Mouse (Mus musculus): ENCODE data around the gene Parva. TPM values are rescaled to one million over a fixed set of nuclear protein-coding genes. Genes with fewer than 3 reads are reported as not detected.

The Parva gene
- polyA plus RNA-seq, 1 experiment from 2014 or later = 47.2 TPM

DNA sequence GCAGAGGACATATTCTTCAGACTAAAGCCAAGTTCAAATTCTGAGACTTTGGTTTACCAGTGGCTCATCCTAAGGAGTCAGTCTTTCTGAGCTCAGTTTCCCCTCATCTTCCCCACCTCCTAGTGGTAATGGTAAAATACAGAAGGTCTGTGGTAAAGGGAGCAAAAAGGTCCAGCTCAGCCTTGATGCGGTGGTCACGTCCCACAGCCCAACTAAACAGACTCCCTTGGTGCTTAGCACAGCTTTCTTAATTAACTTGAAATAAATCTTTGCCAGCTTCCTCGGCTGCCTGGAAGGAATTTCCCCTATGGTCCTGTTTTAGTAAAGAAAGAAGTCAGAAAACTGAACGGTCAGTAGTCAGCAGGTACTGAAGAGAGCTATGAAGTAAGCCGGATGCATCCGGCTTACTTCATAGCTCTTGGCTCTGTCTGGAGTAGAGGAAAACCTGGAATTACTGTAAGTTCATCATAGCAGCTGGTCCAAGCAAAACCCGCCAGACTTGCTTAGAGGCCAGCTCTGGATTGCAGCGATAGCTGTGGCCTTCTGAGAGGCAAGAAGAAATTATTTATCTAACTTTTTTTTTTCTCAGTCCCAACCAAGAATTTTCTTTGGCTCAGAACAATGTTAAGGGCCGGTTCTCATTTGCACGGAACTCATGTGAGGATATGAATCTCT is 176.3 kb downstream of the Parva start:
- Histone ChIP-seq H3K4me1 (replicated peaks; ENCODE audit: control insufficient read depth, insufficient read depth, low read length) (no peaks in the 10 kb centered on the region), H3K27ac (ENCODE audit: low read depth, low read length) (no peak overlapping the region), H3K27me3 (ENCODE audit: control insufficient read depth, insufficient read depth, low read length) (no peaks in the 10 kb centered on the region), H3K9ac (ENCODE audit: low read depth, low read length) (no peak overlapping the region), H3K4me3 (ENCODE audit: low read depth, low read length) (no peak overlapping the region), H3K4me2 (replicated peaks; ENCODE audit: low read depth, low read length) (no peak overlapping the region), H3K9me3 (ENCODE audit: control insufficient read depth, low read length) (no peaks in the 10 kb centered on the region), H3K36me3 (ENCODE audit: control insufficient read depth, insufficient read depth, low read length) (no peaks in the 10 kb centered on the region)
- DNase-seq (ENCODE audit: low spot score) (no peak), ATAC-seq (ENCODE audit: low FRiP score) (no peak)
- WGBS = 88% methylated on average over 10 of the region's 10 CpGs

DNA sequence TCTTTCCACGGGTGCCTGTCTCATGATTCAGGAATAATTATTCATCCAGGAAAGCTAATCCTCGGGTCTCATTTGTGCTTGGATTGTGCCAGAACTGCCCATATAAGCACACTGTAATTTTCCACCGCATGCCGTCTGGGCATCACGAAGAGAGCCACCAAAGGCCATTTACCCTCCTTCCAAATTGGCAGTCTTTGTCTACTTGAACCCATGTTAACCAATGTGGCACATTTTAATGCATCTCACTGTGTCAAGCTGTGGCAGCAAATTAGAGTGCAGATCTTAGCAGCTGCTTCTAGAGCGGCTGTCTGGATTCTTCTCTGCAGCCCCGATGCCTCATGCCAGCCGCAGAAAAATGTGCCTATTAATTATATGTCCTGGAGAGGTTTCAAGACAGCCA is 176.9 kb downstream of the Parva start:
- no peak for DNase-seq (ENCODE audit: low spot score)
- WGBS = 87% methylated on average over 8 of the region's 8 CpGs

DNA sequence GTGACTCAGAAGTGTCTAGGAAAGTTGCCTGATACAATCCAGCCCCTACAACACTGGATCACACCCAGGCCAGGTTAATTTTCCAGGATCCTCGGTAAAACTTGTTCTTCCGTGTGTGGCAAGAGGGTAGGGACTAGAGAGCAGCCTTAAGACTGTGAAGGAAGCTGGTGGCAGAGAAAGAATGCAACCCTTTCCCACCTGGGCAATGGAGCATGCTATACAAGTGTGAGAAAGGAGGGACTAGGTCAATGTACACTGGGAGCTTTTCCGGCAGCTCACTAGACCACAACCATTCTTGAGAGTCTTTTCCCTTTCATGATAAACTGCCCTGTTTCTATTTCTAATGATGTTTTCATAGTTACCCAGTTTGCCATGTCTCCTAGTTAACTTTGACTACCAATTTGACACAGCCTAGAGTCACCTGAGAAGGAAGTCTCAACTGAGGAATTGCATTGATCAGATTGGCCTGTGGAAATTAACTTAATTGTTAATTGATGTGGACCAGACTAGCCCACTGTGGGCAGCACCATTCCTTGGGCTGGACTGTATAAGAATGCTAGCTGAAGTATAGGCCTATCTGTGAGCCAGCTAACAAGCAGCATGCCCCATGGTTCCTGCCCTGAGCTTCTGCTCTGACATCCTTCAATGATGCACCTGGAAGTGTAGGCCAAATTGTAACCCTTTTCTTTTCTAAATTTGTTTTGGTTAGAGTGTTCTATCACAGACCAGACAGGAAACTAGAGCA is 186.9 kb downstream of the Parva start:
- H3K4me3 ChIP-seq (ENCODE audit: low read depth, low read length) = no peak overlapping the region
- no peaks in the 10 kb centered on the region for H3K27me3 ChIP-seq (ENCODE audit: control insufficient read depth, insufficient read depth, low read length)
- no peak overlapping the region for H3K9ac ChIP-seq (ENCODE audit: low read depth, low read length)
- no peaks in the 10 kb centered on the region for H3K4me1 ChIP-seq (replicated peaks; ENCODE audit: control insufficient read depth, insufficient read depth, low read length)
- no peak overlapping the region for H3K27ac ChIP-seq (ENCODE audit: low read depth, low read length)
- no peaks in the 10 kb centered on the region for H3K36me3 ChIP-seq (ENCODE audit: control insufficient read depth, insufficient read depth, low read length)
- DNase-seq (ENCODE audit: low spot score) (no peak), ATAC-seq (ENCODE audit: low FRiP score) (no peak)
- 87% methylated on average over 3 of the region's 3 CpGs for whole genome bisulfite sequencing
- H3K4me2 ChIP-seq (replicated peaks; ENCODE audit: low read depth, low read length) = no peak overlapping the region
- H3K9me3 ChIP-seq (ENCODE audit: control insufficient read depth, low read length) = no peaks in the 10 kb centered on the region

More for the DNA sequence above, 176.9 kb downstream of the Parva start:
- H3K4me1 ChIP-seq (replicated peaks; ENCODE audit: control insufficient read depth, insufficient read depth, low read length) = no peaks in the 10 kb centered on the region
- no peak overlapping the region for H3K9ac ChIP-seq (ENCODE audit: low read depth, low read length)
- ATAC-seq (ENCODE audit: low FRiP score) = no peak
- no peak overlapping the region for H3K4me3 ChIP-seq (ENCODE audit: low read depth, low read length)
- H3K9me3 ChIP-seq (ENCODE audit: control insufficient read depth, low read length) = no peaks in the 10 kb centered on the region
- H3K4me2 ChIP-seq (replicated peaks; ENCODE audit: low read depth, low read length) = no peak overlapping the region
- no peaks in the 10 kb centered on the region for H3K27me3 ChIP-seq (ENCODE audit: control insufficient read depth, insufficient read depth, low read length)
- no peaks in the 10 kb centered on the region for H3K36me3 ChIP-seq (ENCODE audit: control insufficient read depth, insufficient read depth, low read length)
- no peak overlapping the region for H3K27ac ChIP-seq (ENCODE audit: low read depth, low read length)

DNA sequence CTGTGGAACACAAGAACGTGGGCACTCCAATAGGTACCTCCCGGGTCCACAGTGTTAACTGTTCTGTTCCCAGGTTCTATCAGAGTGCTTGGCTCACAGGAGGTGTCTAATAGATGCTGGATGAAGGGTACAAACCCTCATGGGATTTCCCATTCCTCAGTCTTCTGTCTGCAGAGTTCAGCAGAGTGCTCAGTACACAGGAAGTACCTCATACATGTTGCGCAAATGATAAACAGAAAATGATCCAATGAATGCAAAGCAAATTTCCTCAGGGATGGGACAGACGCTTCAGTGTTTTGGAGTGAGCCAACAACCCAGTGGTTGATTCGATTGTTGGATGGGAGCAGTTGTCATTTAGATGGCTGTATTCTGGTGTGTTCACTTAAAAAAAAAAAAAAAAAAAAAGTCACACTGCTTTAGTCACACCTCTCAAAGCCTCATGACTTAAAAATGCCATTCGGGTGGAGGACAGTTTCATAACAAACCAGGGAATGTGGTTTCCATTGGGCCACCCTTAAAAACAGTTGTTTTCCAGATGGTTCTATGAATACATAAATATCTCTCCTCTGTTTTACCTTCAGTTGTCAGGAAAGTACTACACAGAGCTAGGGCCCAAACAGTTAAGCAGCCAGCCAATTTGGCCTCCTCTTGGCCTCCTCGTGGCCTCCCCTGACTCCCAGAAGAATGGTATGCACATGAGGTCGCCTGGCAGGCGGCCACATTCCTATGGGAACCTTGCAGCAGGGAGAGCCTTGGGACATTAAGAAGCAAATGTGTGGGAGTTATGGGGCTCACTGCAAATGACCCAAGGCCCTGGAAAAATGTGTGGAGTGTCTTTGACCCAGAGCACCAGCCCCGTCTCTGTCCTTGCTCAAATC is 187.7 kb downstream of the Parva start:
- Histone ChIP-seq H3K4me3 (ENCODE audit: low read depth, low read length) (no peak overlapping the region), H3K36me3 (ENCODE audit: control insufficient read depth, insufficient read depth, low read length) (no peaks in the 10 kb centered on the region), H3K27ac (ENCODE audit: low read depth, low read length) (no peak overlapping the region), H3K27me3 (ENCODE audit: control insufficient read depth, insufficient read depth, low read length) (no peaks in the 10 kb centered on the region), H3K4me2 (replicated peaks; ENCODE audit: low read depth, low read length) (no peak overlapping the region), H3K4me1 (replicated peaks; ENCODE audit: control insufficient read depth, insufficient read depth, low read length) (no peaks in the 10 kb centered on the region), H3K9ac (ENCODE audit: low read depth, low read length) (no peak overlapping the region), H3K9me3 (ENCODE audit: control insufficient read depth, low read length) (no peaks in the 10 kb centered on the region)
- DNase-seq (ENCODE audit: low spot score) = no peak
- WGBS = 65% methylated on average over 10 of the region's 10 CpGs
- ATAC-seq (ENCODE audit: low FRiP score) = no peak

DNA sequence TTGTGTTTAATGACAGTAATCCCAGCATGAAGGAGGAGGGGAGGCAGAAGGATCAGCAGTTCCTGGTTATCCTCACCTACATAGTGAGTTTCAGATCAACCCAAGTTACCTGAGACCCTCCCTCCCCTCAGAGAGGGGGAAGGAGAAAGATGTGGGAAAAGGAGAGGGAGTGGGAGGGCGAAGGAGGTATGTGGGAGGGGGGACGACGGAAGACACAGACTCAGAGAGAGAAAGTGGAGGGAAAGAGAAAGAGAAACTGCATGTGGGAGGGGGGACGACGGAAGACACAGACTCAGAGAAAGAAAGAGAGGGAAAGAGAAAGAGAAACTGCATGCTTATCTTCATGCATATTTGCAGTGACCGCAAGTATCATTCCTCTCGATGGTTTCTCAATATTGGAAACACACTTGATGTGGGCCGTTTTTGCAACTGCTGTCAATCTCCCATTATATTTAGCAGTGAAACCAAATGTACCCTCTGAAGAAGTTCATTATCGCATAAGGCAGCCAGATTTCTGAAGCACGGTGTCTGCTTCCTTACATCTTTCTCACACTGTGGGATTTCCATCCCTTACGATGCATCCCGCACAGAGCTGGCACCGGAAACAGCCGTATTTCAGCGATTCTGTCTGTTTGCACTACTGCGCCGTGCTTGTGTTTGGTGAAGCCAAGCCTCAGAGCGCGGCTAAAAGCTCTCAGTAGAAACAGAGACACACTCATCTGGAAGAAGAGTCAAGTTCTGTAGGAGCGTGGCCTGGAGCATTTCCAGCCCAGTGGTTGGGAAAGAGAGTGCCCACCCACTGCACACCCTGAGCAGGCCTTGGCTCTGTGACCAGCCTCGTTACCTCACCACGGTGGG is 193.2 kb downstream of the Parva start:
- Histone ChIP-seq H3K36me3 (ENCODE audit: control insufficient read depth, insufficient read depth, low read length) (no peaks in the 10 kb centered on the region), H3K9me3 (ENCODE audit: control insufficient read depth, low read length) (no peaks in the 10 kb centered on the region), H3K4me2 (replicated peaks; ENCODE audit: low read depth, low read length) (no peak overlapping the region), H3K4me3 (ENCODE audit: low read depth, low read length) (no peak overlapping the region), H3K9ac (ENCODE audit: low read depth, low read length) (no peak overlapping the region), H3K27me3 (ENCODE audit: control insufficient read depth, insufficient read depth, low read length) (no peaks in the 10 kb centered on the region), H3K4me1 (replicated peaks; ENCODE audit: control insufficient read depth, insufficient read depth, low read length) (no peaks in the 10 kb centered on the region), H3K27ac (ENCODE audit: low read depth, low read length) (no peak overlapping the region)
- ATAC-seq (ENCODE audit: low FRiP score) (no peak), DNase-seq (ENCODE audit: low spot score) (no peak)
- WGBS = 80% methylated on average over 22 of the region's 22 CpGs

DNA sequence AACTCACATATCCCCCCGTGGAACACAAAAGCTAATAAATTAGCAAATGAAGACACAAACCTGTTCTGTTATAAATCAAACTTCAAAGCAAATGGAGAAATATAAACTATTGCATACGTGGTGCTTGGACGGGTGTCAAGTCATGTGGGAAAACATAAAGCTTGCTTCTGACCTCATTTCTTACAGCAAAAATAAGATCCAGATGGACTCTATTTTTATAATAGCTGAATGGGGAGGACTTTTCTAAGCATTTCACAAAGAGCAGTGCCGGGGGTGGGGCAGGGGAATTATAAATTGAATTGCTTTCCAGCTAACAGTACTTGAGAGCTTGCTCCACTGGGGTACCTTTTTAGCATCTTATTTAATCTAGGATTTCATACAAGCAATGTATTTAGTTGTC is 200.2 kb downstream of the Parva start:
- no peak overlapping the region for H3K27ac ChIP-seq (ENCODE audit: low read depth, low read length)
- no peaks in the 10 kb centered on the region for H3K36me3 ChIP-seq (ENCODE audit: control insufficient read depth, insufficient read depth, low read length)
- WGBS = 72% methylated on average over 4 of the region's 4 CpGs
- DNase-seq (ENCODE audit: low spot score) = no peak
- H3K9ac ChIP-seq (ENCODE audit: low read depth, low read length) = no peak overlapping the region
- no peak overlapping the region for H3K4me3 ChIP-seq (ENCODE audit: low read depth, low read length)
- H3K4me1 ChIP-seq (replicated peaks; ENCODE audit: control insufficient read depth, insufficient read depth, low read length) = no peaks in the 10 kb centered on the region
- no peak overlapping the region for H3K4me2 ChIP-seq (replicated peaks; ENCODE audit: low read depth, low read length)
- ATAC-seq (ENCODE audit: low FRiP score) = no peak
- H3K27me3 ChIP-seq (ENCODE audit: control insufficient read depth, insufficient read depth, low read length) = no peaks in the 10 kb centered on the region
- H3K9me3 ChIP-seq (ENCODE audit: control insufficient read depth, low read length) = no peaks in the 10 kb centered on the region

DNA sequence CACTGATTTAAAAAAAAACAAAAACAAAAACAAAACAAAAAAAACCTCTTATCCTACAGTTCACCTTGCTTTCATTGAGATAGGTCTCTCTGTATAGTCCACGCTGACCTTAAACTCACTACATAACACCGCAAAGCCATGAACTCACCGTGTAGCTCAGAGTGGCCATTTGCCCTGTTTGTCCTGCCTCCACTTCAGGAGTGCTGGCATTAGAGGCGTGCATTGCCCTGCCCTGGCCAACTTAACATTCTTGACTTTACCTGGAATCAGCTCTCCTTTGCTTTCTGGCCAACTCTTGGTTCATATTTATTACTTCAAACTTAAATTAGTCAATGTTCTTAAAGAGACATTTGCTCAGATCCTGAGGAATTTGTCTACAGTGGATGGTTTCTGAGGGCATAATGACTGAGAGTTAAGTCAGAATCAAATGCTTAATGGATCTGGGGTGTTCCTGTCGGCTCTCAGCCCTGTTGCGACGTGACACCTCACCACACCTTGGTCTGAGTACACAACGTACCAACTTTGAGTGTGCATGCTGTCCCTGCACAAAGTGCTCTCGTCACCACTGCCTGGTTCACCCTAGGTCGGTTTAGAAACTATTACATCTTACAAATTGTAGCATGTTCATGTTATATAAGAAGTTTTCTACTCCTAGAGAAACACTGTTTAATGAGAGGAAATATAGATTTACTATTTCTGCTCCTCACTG is 207.4 kb downstream of the Parva start:
- no peak overlapping the region for H3K4me3 ChIP-seq (ENCODE audit: low read depth, low read length)
- 89% methylated on average over 10 of the region's 10 CpGs for WGBS
- H3K9ac ChIP-seq (ENCODE audit: low read depth, low read length) = no peak overlapping the region
- DNase-seq (ENCODE audit: low spot score) = no peak
- no peak overlapping the region for H3K4me2 ChIP-seq (replicated peaks; ENCODE audit: low read depth, low read length)
- ATAC-seq (ENCODE audit: low FRiP score) = no peak
- H3K27ac ChIP-seq (ENCODE audit: low read depth, low read length) = no peak overlapping the region
- H3K9me3 ChIP-seq (ENCODE audit: control insufficient read depth, low read length) = no peaks in the 10 kb centered on the region
- no peaks in the 10 kb centered on the region for H3K4me1 ChIP-seq (replicated peaks; ENCODE audit: control insufficient read depth, insufficient read depth, low read length)
- no peaks in the 10 kb centered on the region for H3K36me3 ChIP-seq (ENCODE audit: control insufficient read depth, insufficient read depth, low read length)
- no peaks in the 10 kb centered on the region for H3K27me3 ChIP-seq (ENCODE audit: control insufficient read depth, insufficient read depth, low read length)

DNA sequence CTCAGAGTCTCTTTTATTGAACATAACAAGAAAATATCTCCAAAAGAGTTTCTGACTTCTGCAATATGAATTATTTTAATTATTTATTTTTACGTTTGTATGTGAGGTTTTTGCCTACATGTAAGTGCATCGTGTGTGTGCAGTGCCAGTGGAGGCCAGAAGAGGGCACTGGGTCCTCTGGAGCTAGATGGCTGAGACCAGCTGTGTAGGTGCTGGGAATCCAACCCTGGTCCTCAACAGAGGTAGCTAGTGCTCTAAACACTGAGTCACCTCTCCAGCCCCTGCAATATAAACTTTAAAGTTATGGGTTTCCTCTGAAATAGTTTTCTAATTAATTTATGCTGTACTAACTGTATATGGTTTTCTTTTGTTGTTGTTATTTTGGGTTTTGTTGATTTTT is 208.6 kb downstream of the Parva start:
- no peak overlapping the region for H3K9ac ChIP-seq (ENCODE audit: low read depth, low read length)
- no peaks in the 10 kb centered on the region for H3K36me3 ChIP-seq (ENCODE audit: control insufficient read depth, insufficient read depth, low read length)
- no peak overlapping the region for H3K4me2 ChIP-seq (replicated peaks; ENCODE audit: low read depth, low read length)
- ATAC-seq (ENCODE audit: low FRiP score) = no peak
- no peak overlapping the region for H3K4me3 ChIP-seq (ENCODE audit: low read depth, low read length)
- no peak overlapping the region for H3K27ac ChIP-seq (ENCODE audit: low read depth, low read length)
- WGBS = 93% methylated on average over 2 of the region's 2 CpGs
- DNase-seq (ENCODE audit: low spot score) = no peak
- no peaks in the 10 kb centered on the region for H3K27me3 ChIP-seq (ENCODE audit: control insufficient read depth, insufficient read depth, low read length)
- H3K4me1 ChIP-seq (replicated peaks; ENCODE audit: control insufficient read depth, insufficient read depth, low read length) = no peaks in the 10 kb centered on the region
- H3K9me3 ChIP-seq (ENCODE audit: control insufficient read depth, low read length) = no peaks in the 10 kb centered on the region
